Mouse (Mus musculus) myocyte (in vitro differentiated cells): ENCODE results near the gene Tbrg4. TPM values are rescaled to one million over a fixed set of nuclear protein-coding genes. Genes with fewer than 3 reads are reported as not detected.
A peak's percentile ranks its signal among the peaks of the same experiment; 100 is the strongest.

ENCODE experiments used
- H3K27me3 ChIP-seq: one replicate; pipeline ENCODE4 v1.6.1; 2011; ENCODE audit not compliant: control insufficient read depth, insufficient read depth, insufficient read length
- H3K36me3 ChIP-seq: one replicate; pipeline ENCODE4 v1.6.1; 2011; ENCODE audit not compliant: control insufficient read depth, insufficient read depth
- H3K4me2 ChIP-seq: one replicate; pipeline ENCODE4 v1.6.1; 2011; ENCODE audit warnings: low read depth, control low read depth
- H3K4me3 ChIP-seq: one replicate; pipeline ENCODE4 v1.5.1; 2011; ENCODE audit warnings: mild to moderate bottlenecking, control low read depth, moderate library complexity
- H3K79me2 ChIP-seq: one replicate; pipeline ENCODE4 v1.6.1; 2011; ENCODE audit not compliant: control insufficient read depth, insufficient read depth
- H3ac ChIP-seq: one replicate; pipeline ENCODE4 v1.6.1; 2011; ENCODE audit not compliant: control insufficient read depth, insufficient read length
- CEBPB ChIP-seq: IDR thresholded peaks from 2 replicates; pipeline ENCODE4 v1.6.1; 2011; ENCODE audit warnings: mild to moderate bottlenecking, moderate library complexity; ENCODE audit not compliant: poor library complexity, insufficient read depth, severe bottlenecking
- E2F4 ChIP-seq: IDR thresholded peaks from one replicate; pipeline ENCODE4 v1.6.1; 2011; ENCODE audit warnings: mild to moderate bottlenecking, control low read depth, moderate library complexity; ENCODE audit not compliant: insufficient read depth
- MAX ChIP-seq: IDR thresholded peaks from one replicate; pipeline ENCODE4 v1.6.1; 2011; ENCODE audit warnings: low read depth, mild to moderate bottlenecking, control low read depth
- MYOD1 ChIP-seq, 3 experiments: IDR thresholded peaks; one replicate each; pipeline ENCODE4 v1.6.1; 2011; ENCODE audit warnings: control low read depth in 2 of 3, low read depth in 2 of 3, mild to moderate bottlenecking in 2 of 3, moderate library complexity in 1 of 3; ENCODE audit not compliant: insufficient read length in 2 of 3, control insufficient read depth in 1 of 3
- MYOG ChIP-seq, 3 experiments: IDR thresholded peaks; one replicate each; pipeline ENCODE4 v1.6.1; 2011; ENCODE audit warnings: control low read depth in 2 of 3, low read depth in 2 of 3, mild to moderate bottlenecking in 2 of 3; ENCODE audit not compliant: insufficient read length in 2 of 3, control insufficient read depth in 1 of 3, insufficient read depth in 1 of 3
- POLR2A ChIP-seq: IDR thresholded peaks from one replicate; pipeline ENCODE4 v1.6.1; 2011; ENCODE audit warnings: low read depth, mild to moderate bottlenecking, control low read depth, moderate library complexity; ENCODE audit not compliant: insufficient read length
- POLR2AphosphoS2 ChIP-seq: IDR thresholded peaks from one replicate; pipeline ENCODE4 v1.6.1; 2011; ENCODE audit warnings: low read depth, control low read depth; ENCODE audit not compliant: insufficient read length
- REST ChIP-seq: IDR thresholded peaks from one replicate; pipeline ENCODE4 v1.6.1; 2011; ENCODE audit warnings: mild to moderate bottlenecking, control low read depth, moderate library complexity; ENCODE audit not compliant: insufficient read depth, insufficient read length
- SRF ChIP-seq: IDR thresholded peaks from one replicate; pipeline ENCODE4 v1.6.1; 2011; ENCODE audit warnings: low read depth; ENCODE audit not compliant: control insufficient read depth, insufficient read length
- TCF12 ChIP-seq: IDR thresholded peaks from one replicate; pipeline ENCODE4 v1.6.1; 2011; ENCODE audit warnings: mild to moderate bottlenecking, control low read depth; ENCODE audit not compliant: poor library complexity, insufficient read depth, severe bottlenecking
- TCF3 ChIP-seq: IDR thresholded peaks from one replicate; pipeline ENCODE4 v1.6.1; 2011; ENCODE audit warnings: low read depth, control low read depth; ENCODE audit not compliant: insufficient read length
- USF1 ChIP-seq: IDR thresholded peaks from one replicate; pipeline ENCODE4 v1.6.1; 2011; ENCODE audit warnings: low read depth, mild to moderate bottlenecking, control low read depth, moderate library complexity
- polyA plus RNA-seq: library from polyadenylated mRNA; unstranded; fragments of >200 nt; fragmentation: generic; extraction: Trizol; gene quantifications from one replicate; pipeline ENCODE4 v1.2.1, GENCODE M21; 2012; ENCODE audit warnings: missing spikeins

Tbrg4 gene
- polyA plus RNA-seq, 1 experiment = 71.7 TPM

GRCm38 (mm10) chr11:6624619-6625382 is 1.1 kb downstream of the Tbrg4 start:
- Histone ChIP-seq H3K4me3 (peak overlapping the region; percentile 98), H3K27me3 (no peaks in the 10 kb centered on the region), H3K36me3 (peaks cover 30% of the 10 kb centered on the region), H3ac (peak overlapping the region; percentile 54), H3K79me2 (peaks cover 51% of the 10 kb centered on the region), H3K4me2 (peak overlapping the region; percentile 98)
- TF ChIP-seq MYOG (IDR thresholded peaks at IDR 0.05; ENCODE audit: control insufficient read depth in 1 of 3, insufficient read depth in 1 of 3, insufficient read length in 2 of 3, low read depth in 2 of 3) (no peak), REST (no peak), MAX (no peak), E2F4 (no peak), MYOD1 (IDR thresholded peaks at IDR 0.05; ENCODE audit: control insufficient read depth in 1 of 3, insufficient read length in 2 of 3, low read depth in 2 of 3) (no peak), USF1 (no peak), POLR2A (no peak), TCF3 (no peak), TCF12 (no peak), POLR2AphosphoS2 (no peak), SRF (no peak), CEBPB (no peak)

DNA sequence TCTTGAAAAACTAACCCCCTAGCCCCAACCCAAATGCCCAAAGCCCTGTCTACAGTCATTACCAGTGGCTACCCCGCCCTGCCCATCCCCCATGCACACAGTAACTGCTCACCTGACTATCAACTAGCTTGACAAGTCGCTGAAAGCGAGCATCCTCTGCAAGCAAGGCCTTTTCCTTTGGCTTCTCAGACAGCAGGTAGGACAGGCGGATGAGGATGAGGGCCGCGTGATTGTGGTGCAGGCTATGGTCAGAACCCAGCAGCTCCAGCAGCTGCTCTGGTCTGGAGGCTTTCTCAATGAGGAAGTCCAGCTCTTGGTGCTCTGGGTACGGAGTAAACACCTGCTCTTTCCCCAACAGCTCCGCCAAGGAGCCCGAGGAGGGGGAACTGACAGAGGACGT is 2.2 kb downstream of the Tbrg4 start:
- Histone ChIP-seq H3K79me2 (peaks cover 51% of the 10 kb centered on the region), H3K4me2 (peak overlapping the region; percentile 98), H3K4me3 (peak overlapping the region; percentile 98), H3K27me3 (no peaks in the 10 kb centered on the region), H3K36me3 (peaks cover 34% of the 10 kb centered on the region), H3ac (no peak overlapping the region)
- TF ChIP-seq SRF = no peak
- no peak for TF ChIP-seq POLR2AphosphoS2
- no peak for TF ChIP-seq E2F4
- no peak for TF ChIP-seq MAX
- no peak for TF ChIP-seq MYOD1 (IDR thresholded peaks at IDR 0.05; ENCODE audit: control insufficient read depth in 1 of 3, insufficient read length in 2 of 3, low read depth in 2 of 3)
- no peak for TF ChIP-seq USF1
- no peak for TF ChIP-seq TCF12
- no peak for TF ChIP-seq REST
- no peak for TF ChIP-seq CEBPB
- no peak for TF ChIP-seq POLR2A
- TF ChIP-seq MYOG (IDR thresholded peaks at IDR 0.05; ENCODE audit: control insufficient read depth in 1 of 3, insufficient read depth in 1 of 3, insufficient read length in 2 of 3, low read depth in 2 of 3) = no peak
- TF ChIP-seq TCF3 = no peak

DNA sequence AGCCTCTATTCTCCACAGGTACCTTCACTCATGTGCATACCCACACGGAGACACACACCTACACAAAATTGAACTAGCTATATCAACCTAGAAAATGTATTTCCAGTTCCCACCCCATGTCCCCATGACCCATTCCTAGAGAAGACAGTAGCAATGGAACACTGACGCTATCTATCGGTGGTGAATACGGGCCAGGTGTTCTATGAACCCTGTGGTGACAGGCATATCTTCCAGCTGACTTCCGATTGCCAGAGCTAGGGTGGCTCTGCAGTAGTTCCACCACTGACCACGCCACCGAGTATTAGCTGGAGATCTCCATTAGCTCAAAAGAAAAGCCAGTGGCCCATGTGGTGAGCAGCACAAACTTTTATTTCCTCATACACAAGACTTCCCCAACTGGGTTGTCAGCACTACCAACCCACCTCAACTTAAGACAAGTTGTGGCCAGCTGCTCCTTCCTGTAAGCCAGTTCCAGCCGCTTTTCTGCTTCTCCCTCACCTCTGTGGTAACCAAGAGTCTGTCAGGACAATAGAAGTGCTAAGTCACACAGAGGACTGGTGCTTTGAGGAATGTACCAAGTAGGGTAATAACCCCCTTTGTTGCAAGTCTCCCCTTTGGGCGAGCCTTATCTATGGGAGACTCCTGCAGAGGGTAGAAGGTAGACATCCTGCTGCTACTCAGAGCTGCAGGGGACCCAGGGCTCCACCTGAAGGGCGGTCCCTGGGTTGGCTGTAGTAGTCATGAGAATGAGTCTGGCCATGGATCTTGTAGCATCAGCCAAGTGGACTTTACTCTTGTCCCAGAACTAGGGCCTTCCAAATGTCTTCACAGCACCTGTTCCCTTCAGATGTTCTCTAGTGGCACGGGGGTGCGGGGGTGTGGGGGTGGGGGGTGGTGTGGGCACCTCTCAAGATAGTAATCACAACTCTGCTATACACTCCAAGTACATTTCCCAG is 10.3 kb downstream of the Tbrg4 start:
- Histone ChIP-seq H3K79me2 (no peaks in the 10 kb centered on the region), H3K36me3 (peaks cover 49% of the 10 kb centered on the region), H3K4me2 (no peak overlapping the region), H3ac (no peak overlapping the region), H3K4me3 (no peak overlapping the region), H3K27me3 (no peaks in the 10 kb centered on the region)
- TF ChIP-seq MYOD1 (IDR thresholded peaks at IDR 0.05; ENCODE audit: control insufficient read depth in 1 of 3, insufficient read length in 2 of 3, low read depth in 2 of 3) = no peak
- peak; percentile 35 for TF ChIP-seq POLR2AphosphoS2

DNA sequence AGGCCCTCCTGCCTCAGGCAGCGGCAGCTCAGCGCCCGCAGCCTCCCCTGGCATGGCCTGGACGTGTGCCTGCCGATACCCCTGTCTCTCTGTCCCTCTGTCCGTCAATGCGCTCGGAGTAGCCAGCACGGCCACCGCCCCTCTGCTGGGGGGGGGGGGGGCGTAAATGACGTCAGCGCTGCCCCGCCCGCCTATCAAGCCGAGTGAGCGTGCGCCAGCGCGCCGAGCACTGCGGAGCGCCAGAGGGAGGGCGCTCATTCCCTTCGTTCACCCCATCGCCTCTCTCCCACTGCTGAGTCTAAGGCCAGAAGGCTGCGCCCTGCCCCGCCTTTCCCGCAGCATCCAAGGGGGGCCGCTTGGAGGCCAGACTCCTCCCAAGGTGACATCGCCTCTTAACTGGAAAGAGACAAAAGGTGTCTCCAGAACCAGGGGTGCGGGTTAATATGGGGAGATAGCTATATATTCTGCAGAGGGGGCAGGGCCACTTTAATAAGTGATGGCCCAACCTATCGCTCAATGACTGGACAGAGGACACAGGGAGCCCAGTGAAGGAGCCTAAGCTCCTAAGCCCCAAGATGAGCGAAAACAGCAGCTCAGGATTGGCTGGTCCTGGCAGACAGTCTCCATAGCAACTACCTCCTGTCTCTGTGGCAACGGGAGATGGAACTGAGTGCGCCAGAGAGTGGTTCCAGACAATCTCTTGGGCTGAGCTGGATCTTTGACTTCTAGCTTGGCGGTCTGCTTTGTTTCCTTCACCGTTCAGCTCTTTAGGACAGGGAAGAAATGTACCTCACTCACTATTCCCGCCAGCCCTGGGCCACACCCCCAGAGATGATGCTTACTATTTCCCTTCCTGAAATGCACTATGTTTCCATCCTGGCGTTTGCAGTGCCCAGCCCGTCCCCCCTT is 20.1 kb downstream of the Tbrg4 start, which contains the start of gene Nacad:
Nacad (minus strand) TSS at position 563 of the 909 bp plus-strand sequence.
- Histone ChIP-seq H3K79me2 (no peaks in the 10 kb centered on the region), H3K36me3 (peaks cover 4% of the 10 kb centered on the region), H3K27me3 (no peaks in the 10 kb centered on the region), H3K4me2 (peak within 1 kb of the TSS; percentile 52), H3K4me3 (no peak within 1 kb of the TSS), H3ac (no peak within 1 kb of the TSS)
- TF ChIP-seq E2F4 (no peak), POLR2A (peak; percentile 22)
